Mouse (Mus musculus) heart, embryonic 10.5 days (tissue): ENCODE results near the gene Gsk3b. TPM values are rescaled to one million over a fixed set of nuclear protein-coding genes. Genes with fewer than 3 reads are reported as not detected.
"Not testable (repeated sequence)": the region's sequence is repeated elsewhere in the genome, so short reads cannot be mapped to it uniquely, and the experiment has no call there.

Source experiments
- DNase-seq: peaks from one replicate; pipeline ENCODE4 v3.0.0-alpha.2; 2017; ENCODE audit warnings: low spot score
- H3K27ac ChIP-seq: fragments of 300-500 bp; sonication (generic); 2 replicates; pipeline ENCODE4 v1.5.1; 2016; ENCODE audit warnings: mild to moderate bottlenecking
- H3K27me3 ChIP-seq: fragments of 300-500 bp; sonication (generic); 2 replicates; pipeline ENCODE4 v1.6.1; 2016; ENCODE audit warnings: mild to moderate bottlenecking; ENCODE audit not compliant: poor library complexity, insufficient read depth, severe bottlenecking
- H3K36me3 ChIP-seq: fragments of 300-500 bp; sonication (generic); 2 replicates; pipeline ENCODE4 v1.6.1; 2016; ENCODE audit warnings: mild to moderate bottlenecking, moderate library complexity
- H3K4me1 ChIP-seq: fragments of 300-500 bp; sonication (generic); 2 replicates; pipeline ENCODE4 v1.6.1; 2016; ENCODE audit warnings: mild to moderate bottlenecking
- H3K4me3 ChIP-seq: fragments of 300-500 bp; sonication (generic); 2 replicates; pipeline ENCODE4 v1.5.1; 2016; ENCODE audit warnings: mild to moderate bottlenecking, moderate library complexity
- H3K9me3 ChIP-seq: fragments of 300-500 bp; sonication (generic); 2 replicates; pipeline ENCODE4 v1.6.1; 2016; ENCODE audit warnings: mild to moderate bottlenecking, moderate library complexity
- WGBS: fragments of 180-500 bp; shearing (Covaris S2); methylation state at CpG from one replicate; pipeline ENCODE4 v1.1.7; 2016; 5-methylcytosine and 5-hydroxymethylcytosine counted together
- polyA plus RNA-seq: library from polyadenylated mRNA; unstranded; fragments of >200 nt; fragmentation: Nextera tagmentation; extraction: Ambion mirVana; gene quantifications from 2 replicates; pipeline ENCODE4 v1.2.1, GENCODE M21; 2016

Gsk3b gene
- polyA plus RNA-seq = 39.3 and 47.8 TPM in 2 replicates

- H3K27me3 ChIP-seq = no peaks in the 10 kb centered on the region
- DNase-seq = peak; percentile 100
- H3K27ac ChIP-seq = peak within 1 kb of the TSS; percentile 99
- WGBS = under 1% methylated on average over 69 of the region's 69 CpGs
- peaks cover 17% of the 10 kb centered on the region for H3K4me1 ChIP-seq
- no peaks in the 10 kb centered on the region for H3K36me3 ChIP-seq
- peak within 1 kb of the TSS; percentile 93 for H3K4me3 ChIP-seq
- no peaks in the 10 kb centered on the region for H3K9me3 ChIP-seq
Observed at GRCm38 (mm10) chr16:38088629-38089446, at the start of gene Gsk3b. Gene Gsk3b, plus strand, starts transcription at chr16:38089001.

- no peak for DNase-seq
- WGBS = 85% methylated on average over 1 of the region's 1 CpGs
Observed at GRCm38 (mm10) chr16:38042160-38042559, 46.6 kb upstream of the Gsk3b start.

GRCm38 (mm10) chr16:38044551-38044950 is 44.2 kb upstream of the Gsk3b start:
- H3K4me1 ChIP-seq = no peaks in the 10 kb centered on the region
- 82% methylated on average over 5 of the region's 5 CpGs for WGBS

More at GRCm38 (mm10) chr16:38042160-38042559, 46.6 kb upstream of the Gsk3b start:
- Histone ChIP-seq H3K9me3 (no peaks in the 10 kb centered on the region), H3K27ac (no peak overlapping the region), H3K36me3 (no peaks in the 10 kb centered on the region), H3K27me3 (no peaks in the 10 kb centered on the region), H3K4me3 (no peak overlapping the region), H3K4me1 (no peaks in the 10 kb centered on the region)

GRCm38 (mm10) chr16:38047781-38048558 is 40.8 kb upstream of the Gsk3b start:
- Histone ChIP-seq H3K27ac (no peak overlapping the region), H3K36me3 (no peaks in the 10 kb centered on the region), H3K27me3 (no peaks in the 10 kb centered on the region), H3K9me3 (no peaks in the 10 kb centered on the region), H3K4me1 (no peaks in the 10 kb centered on the region), H3K4me3 (no peak overlapping the region)
- DNase-seq = no peak
- WGBS = 75% methylated on average over 23 of the region's 23 CpGs

More at GRCm38 (mm10) chr16:38044551-38044950, 44.2 kb upstream of the Gsk3b start:
- Histone ChIP-seq H3K4me3 (no peak overlapping the region), H3K27ac (no peak overlapping the region), H3K9me3 (no peaks in the 10 kb centered on the region), H3K36me3 (no peaks in the 10 kb centered on the region), H3K27me3 (no peaks in the 10 kb centered on the region)
- DNase-seq = no peak

- no peak for DNase-seq
- WGBS = 87% methylated on average over 1 of the region's 1 CpGs
- Histone ChIP-seq H3K4me1 (no peaks in the 10 kb centered on the region), H3K27me3 (no peaks in the 10 kb centered on the region), H3K27ac (no peak overlapping the region), H3K4me3 (no peak overlapping the region), H3K36me3 (no peaks in the 10 kb centered on the region), H3K9me3 (no peaks in the 10 kb centered on the region)
Observed at GRCm38 (mm10) chr16:38057898-38058297, 30.9 kb upstream of the Gsk3b start.

- Histone ChIP-seq H3K4me3 (no peak overlapping the region), H3K27me3 (no peaks in the 10 kb centered on the region), H3K9me3 (no peaks in the 10 kb centered on the region), H3K36me3 (no peaks in the 10 kb centered on the region), H3K4me1 (no peaks in the 10 kb centered on the region), H3K27ac (no peak overlapping the region)
- DNase-seq = no peak
- 69% methylated on average over 3 of the region's 3 CpGs for WGBS
Observed at GRCm38 (mm10) chr16:38058836-38059235, 30.0 kb upstream of the Gsk3b start.

GRCm38 (mm10) chr16:38059631-38060030 is 29.2 kb upstream of the Gsk3b start:
- H3K27ac ChIP-seq = no peak overlapping the region
- WGBS = 88% methylated on average over 4 of the region's 4 CpGs
- H3K36me3 ChIP-seq = no peaks in the 10 kb centered on the region
- no peaks in the 10 kb centered on the region for H3K27me3 ChIP-seq
- H3K9me3 ChIP-seq = no peaks in the 10 kb centered on the region
- H3K4me3 ChIP-seq = no peak overlapping the region
- no peak for DNase-seq
- no peaks in the 10 kb centered on the region for H3K4me1 ChIP-seq

DNA sequence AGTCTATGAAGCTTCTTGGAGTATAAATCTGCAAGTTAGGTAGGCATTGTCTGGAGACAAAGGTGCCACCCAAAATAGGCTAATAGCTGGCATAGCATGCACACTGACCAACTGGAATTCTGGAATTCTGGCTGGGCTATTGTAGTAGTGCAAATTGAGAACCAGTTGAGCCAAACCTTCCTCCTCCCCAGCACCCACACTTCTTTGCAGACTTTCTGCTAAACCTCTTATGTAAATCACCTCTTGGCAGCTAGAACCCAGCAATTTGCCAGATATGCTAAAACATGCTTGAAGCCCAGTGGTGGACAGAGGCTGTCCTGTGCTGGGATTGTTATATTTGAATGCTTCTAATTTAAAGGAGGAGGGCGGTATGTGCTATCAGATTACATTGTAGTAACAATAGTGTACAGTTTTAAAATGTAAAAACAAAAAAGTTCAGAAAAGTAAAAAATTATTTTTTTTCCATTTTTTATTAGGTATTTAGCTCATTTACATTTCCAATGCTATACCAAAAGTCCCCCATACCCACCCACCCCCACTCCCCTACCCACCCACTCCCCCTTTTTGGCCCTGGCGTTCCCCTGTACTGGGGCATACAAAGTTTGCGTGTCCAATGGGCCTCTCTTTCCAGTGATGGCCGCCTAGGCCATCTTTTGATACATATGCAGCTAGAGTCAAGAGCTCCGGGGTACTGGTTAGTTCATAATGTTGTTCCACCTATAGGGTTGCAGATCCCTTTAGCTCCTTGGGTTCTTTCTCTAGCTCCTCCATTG is 14.8 kb upstream of the Gsk3b start:
- peaks cover 12% of the 10 kb centered on the region for H3K9me3 ChIP-seq
- H3K4me3 ChIP-seq = not testable (repeated sequence)

GRCm38 (mm10) chr16:38080201-38080600 is 8.6 kb upstream of the Gsk3b start:
- no peak for DNase-seq
- H3K27me3 ChIP-seq = no peaks in the 10 kb centered on the region
- no peaks in the 10 kb centered on the region for H3K4me1 ChIP-seq

More for the DNA sequence above, 14.8 kb upstream of the Gsk3b start:
- DNase-seq, H3K36me3 ChIP-seq, H3K27me3 ChIP-seq, H3K27ac ChIP-seq, H3K4me1 ChIP-seq: not testable (repeated sequence)
- 91% methylated on average over 1 of the region's 5 CpGs for WGBS

GRCm38 (mm10) chr16:38087231-38087630 is 1.6 kb upstream of the Gsk3b start:
- Histone ChIP-seq H3K27ac (peak overlapping the region; percentile 99), H3K36me3 (no peaks in the 10 kb centered on the region), H3K27me3 (no peaks in the 10 kb centered on the region), H3K4me1 (peaks cover 6% of the 10 kb centered on the region; the same call in 1 of the 2 replicates), H3K9me3 (no peaks in the 10 kb centered on the region), H3K4me3 (peak overlapping the region; percentile 93)
- no peak for DNase-seq
- WGBS = 53% methylated on average over 10 of the region's 10 CpGs

More at GRCm38 (mm10) chr16:38080201-38080600, 8.6 kb upstream of the Gsk3b start:
- H3K36me3 ChIP-seq = no peaks in the 10 kb centered on the region
- H3K27ac ChIP-seq = no peak overlapping the region
- WGBS = 72% methylated on average over 1 of the region's 1 CpGs
- no peaks in the 10 kb centered on the region for H3K9me3 ChIP-seq
- H3K4me3 ChIP-seq = no peak overlapping the region

GRCm38 (mm10) chr16:38087645-38088125 is 1.1 kb upstream of the Gsk3b start:
- Histone ChIP-seq H3K36me3 (no peaks in the 10 kb centered on the region), H3K9me3 (no peaks in the 10 kb centered on the region), H3K27ac (peak overlapping the region; percentile 99), H3K4me3 (peak overlapping the region; percentile 93), H3K27me3 (no peaks in the 10 kb centered on the region), H3K4me1 (peaks cover 10% of the 10 kb centered on the region)
- DNase-seq = no peak
- 8% methylated on average over 11 of the region's 11 CpGs for WGBS

DNA sequence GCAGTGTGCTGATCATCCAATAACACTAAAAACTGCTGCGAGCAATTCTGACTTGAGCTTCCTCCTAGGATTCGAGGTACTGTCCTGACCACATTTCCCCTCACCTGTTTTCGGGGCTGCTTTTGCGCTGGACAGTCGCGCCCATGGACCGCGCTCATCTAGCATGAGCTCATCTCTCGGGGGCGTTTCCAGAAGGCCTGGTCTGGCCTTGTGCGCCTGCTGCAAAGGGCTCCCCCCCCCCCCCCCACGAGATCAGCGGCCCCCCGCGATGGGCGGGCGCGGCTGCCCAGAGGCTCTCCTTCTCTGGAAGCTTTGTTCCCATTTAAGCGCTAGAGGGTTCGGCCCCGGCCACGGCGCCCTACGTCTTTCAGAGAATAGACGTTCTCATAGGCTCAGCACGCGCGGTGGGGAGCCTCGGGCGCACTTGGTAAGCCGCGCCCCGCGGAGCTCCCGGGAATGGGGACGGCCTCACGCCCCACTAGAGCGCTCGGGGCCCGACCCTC is 624 bp upstream of the Gsk3b start:
- H3K27ac ChIP-seq = peak overlapping the region; percentile 99
- DNase-seq = no peak
- H3K4me1 ChIP-seq = peaks cover 15% of the 10 kb centered on the region
- no peaks in the 10 kb centered on the region for H3K9me3 ChIP-seq
- under 1% methylated on average over 40 of the region's 40 CpGs for WGBS
- no peaks in the 10 kb centered on the region for H3K27me3 ChIP-seq
- peak overlapping the region; percentile 93 for H3K4me3 ChIP-seq
- H3K36me3 ChIP-seq = no peaks in the 10 kb centered on the region
